Mouse (Mus musculus): ENCODE data around the gene Apol7b. TPM values are rescaled to one million over a fixed set of nuclear protein-coding genes. Genes with fewer than 3 reads are reported as not detected.
"Not testable (repeated sequence)": the region's sequence is repeated elsewhere in the genome, so short reads cannot be mapped to it uniquely, and the experiment has no call there.

Apol7b gene
- polyA plus RNA-seq (2015; fragmentation: Nextera tagmentation; extraction: Ambion mirVana), result not detected in 2 replicates

DNA sequence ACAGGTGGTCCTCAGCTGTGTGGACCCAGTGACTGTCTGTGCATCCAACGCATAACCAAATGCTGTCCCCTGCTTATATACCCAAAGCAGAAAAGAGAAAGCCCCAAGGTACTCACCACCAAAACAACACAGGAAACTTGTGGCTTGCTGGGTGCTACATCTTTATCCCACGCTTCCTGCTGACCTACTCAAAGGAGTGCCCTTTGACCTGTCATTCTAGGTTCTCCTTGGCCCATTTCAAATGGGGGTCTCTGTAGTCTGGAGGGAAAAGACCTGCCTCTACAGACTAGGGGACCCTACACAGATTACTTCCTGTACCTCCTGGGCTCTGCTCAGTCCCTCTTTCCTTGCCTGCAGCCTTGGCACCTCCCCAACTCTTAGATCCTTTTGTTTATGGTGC, at the start of gene Apol7b:
Gene Apol7b (minus strand): TSS at position 101 of the 400 bp plus-strand sequence.
- H3K4me1 ChIP-seq (ENCODE audit: insufficient read depth, low read depth, low read length); DNase-seq (ENCODE audit: low spot score); H3K9ac ChIP-seq (replicated peaks; ENCODE audit: low read depth); H3K4me3 ChIP-seq (ENCODE audit: low read depth, low read length); ATAC-seq; H3K27me3 ChIP-seq (replicated peaks; ENCODE audit: insufficient read depth, low read length); H3K4me2 ChIP-seq (replicated peaks; ENCODE audit: low read depth, low read length); H3K9me3 ChIP-seq (ENCODE audit: low read length); H3K36me3 ChIP-seq (ENCODE audit: insufficient read depth, low read length); H3K27ac ChIP-seq (ENCODE audit: low read length): not testable (repeated sequence)
- 72% methylated on average over 2 of the region's 2 CpGs for WGBS

DNA sequence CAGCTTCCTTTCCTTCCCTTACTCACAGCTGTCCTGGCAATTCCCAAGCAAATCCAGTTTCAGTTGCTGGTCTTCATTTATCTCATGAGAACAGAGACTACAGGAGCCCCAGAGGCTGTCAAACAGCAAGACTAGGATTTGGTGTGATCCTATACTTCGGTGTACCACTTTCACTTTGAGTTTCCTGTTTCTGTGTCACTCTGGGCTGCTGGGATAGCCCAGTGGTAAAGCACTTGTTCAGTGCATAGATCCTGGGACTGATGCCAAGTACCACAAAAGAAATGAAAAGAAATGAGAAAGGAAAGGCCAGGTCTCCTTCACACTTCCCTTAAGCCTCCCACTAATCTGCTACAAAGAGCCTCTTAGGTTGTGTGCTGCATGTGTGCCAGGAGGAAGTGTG, 47.4 kb upstream of the Apol7b start:
- H3K4me1 ChIP-seq (ENCODE audit: insufficient read depth, low read depth, low read length); H3K36me3 ChIP-seq (ENCODE audit: insufficient read depth, low read length); H3K9me3 ChIP-seq (ENCODE audit: low read length); H3K4me3 ChIP-seq (ENCODE audit: low read depth, low read length); H3K9ac ChIP-seq (replicated peaks; ENCODE audit: low read depth); ATAC-seq; H3K27ac ChIP-seq (ENCODE audit: low read length); DNase-seq (ENCODE audit: low spot score); H3K27me3 ChIP-seq (replicated peaks; ENCODE audit: insufficient read depth, low read length); H3K4me2 ChIP-seq (replicated peaks; ENCODE audit: low read depth, low read length): not testable (repeated sequence)
- WGBS, result 63% methylated on average over 1 of the region's 1 CpGs

DNA sequence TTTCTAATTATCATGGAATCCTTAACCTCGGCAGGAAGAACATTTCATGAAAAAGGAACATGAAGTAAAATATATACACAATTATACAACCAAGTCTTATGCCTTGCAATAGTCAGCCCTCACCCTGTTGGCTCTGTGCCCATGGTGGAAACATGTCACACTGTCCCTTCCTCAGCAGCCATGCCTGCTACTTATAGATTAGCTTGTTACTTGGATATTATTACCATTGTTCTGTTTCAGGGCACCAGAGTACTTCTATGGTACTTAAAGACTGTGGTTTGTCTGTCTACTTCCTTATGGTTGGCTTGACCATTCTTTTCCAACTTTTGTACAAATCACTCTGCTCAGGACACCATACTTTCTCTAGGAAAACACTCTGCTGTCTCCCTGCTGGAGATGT, 45.9 kb upstream of the Apol7b start:
- H3K9ac ChIP-seq (replicated peaks; ENCODE audit: low read depth); H3K4me3 ChIP-seq (ENCODE audit: low read depth, low read length); H3K27me3 ChIP-seq (replicated peaks; ENCODE audit: insufficient read depth, low read length); H3K4me1 ChIP-seq (ENCODE audit: insufficient read depth, low read depth, low read length); DNase-seq (ENCODE audit: low spot score); H3K4me2 ChIP-seq (replicated peaks; ENCODE audit: low read depth, low read length); H3K36me3 ChIP-seq (ENCODE audit: insufficient read depth, low read length); ATAC-seq; H3K9me3 ChIP-seq (ENCODE audit: low read length); H3K27ac ChIP-seq (ENCODE audit: low read length): not testable (repeated sequence)
- no CpG with 5 or more reads among the region's 1 CpGs for WGBS

DNA sequence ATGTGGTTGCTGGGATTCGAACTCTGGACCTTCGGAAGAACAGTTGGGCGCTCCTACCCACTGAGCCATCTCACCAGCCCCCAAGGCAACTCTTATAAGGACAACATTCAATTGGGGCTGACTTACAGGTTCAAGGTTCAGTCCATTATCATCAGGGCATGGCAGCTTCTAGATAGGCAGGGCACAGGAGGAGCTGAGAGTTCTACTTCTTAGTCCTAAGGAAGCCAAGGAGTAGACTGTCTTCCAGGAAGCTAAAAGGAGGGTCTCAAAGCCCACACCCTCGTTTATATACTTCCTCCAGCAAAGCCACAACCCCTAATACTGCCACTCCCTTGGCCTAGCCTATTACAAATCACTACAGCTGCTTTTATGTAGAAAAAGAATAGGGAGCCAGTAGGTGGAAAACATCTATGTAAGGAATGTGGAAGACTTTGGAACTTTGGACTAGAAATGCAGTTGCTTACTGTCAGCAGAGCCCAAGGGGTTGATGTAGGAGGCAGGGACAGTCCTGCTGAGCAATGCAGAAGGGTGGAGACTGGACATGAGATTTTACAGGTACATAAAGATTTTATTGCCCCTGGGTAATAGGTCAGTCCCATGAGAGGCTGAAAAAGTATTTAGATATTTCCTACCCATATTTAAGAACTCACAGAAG, 35.0 kb upstream of the Apol7b start:
- TF ChIP-seq EP300 (IDR thresholded peaks at IDR 0.05) (no peak), CTCF (IDR thresholded peaks at IDR 0.05) (no peak)
- no peak for ATAC-seq
- H3K27me3 ChIP-seq (replicated peaks; ENCODE audit: insufficient read depth, low read length), result no peaks in the 10 kb centered on the region
- no peak for DNase-seq (ENCODE audit: low spot score)
- no peaks in the 10 kb centered on the region for H3K36me3 ChIP-seq (ENCODE audit: insufficient read depth, low read length)
- WGBS, result 59% methylated on average over 4 of the region's 4 CpGs
- H3K27ac ChIP-seq (ENCODE audit: low read length), result no peak overlapping the region
- H3K9me3 ChIP-seq (ENCODE audit: low read length), result no peaks in the 10 kb centered on the region
- no peak overlapping the region for H3K4me3 ChIP-seq (ENCODE audit: low read depth, low read length)
- no peak overlapping the region for H3K9ac ChIP-seq (replicated peaks; ENCODE audit: low read depth)
- no peak overlapping the region for H3K4me2 ChIP-seq (replicated peaks; ENCODE audit: low read depth, low read length)
- H3K4me1 ChIP-seq (ENCODE audit: insufficient read depth, low read depth, low read length), result no peaks in the 10 kb centered on the region

DNA sequence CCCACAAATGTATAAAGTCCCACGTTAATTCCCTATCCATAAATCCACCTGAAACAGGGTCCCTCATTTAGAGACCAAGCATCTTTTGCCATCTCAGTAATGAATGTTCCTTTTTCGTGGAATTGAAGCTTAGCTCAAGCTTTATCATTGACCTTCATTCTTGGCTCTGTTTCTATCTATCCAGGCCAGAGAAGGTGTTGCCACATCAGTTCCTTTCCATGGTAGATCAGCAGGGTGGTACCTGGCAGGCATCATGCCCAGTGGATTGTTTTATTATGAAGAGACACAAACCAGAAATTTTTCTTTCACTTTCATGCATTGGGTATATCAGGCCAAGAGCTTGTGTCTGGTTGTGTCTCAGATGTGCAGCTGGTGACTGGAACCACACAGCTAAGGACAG, 29.4 kb upstream of the Apol7b start, which contains the start of gene Apol10a:
Gene Apol10a (plus strand): TSS at position 355 of the 400 bp plus-strand sequence.
- H3K4me3 ChIP-seq (ENCODE audit: low read depth, low read length); H3K27ac ChIP-seq (ENCODE audit: low read length); H3K27me3 ChIP-seq (replicated peaks; ENCODE audit: insufficient read depth, low read length); H3K4me1 ChIP-seq (ENCODE audit: insufficient read depth, low read depth, low read length); DNase-seq (ENCODE audit: low spot score); H3K36me3 ChIP-seq (ENCODE audit: insufficient read depth, low read length); H3K9me3 ChIP-seq (ENCODE audit: low read length); H3K9ac ChIP-seq (replicated peaks; ENCODE audit: low read depth); ATAC-seq; H3K4me2 ChIP-seq (replicated peaks; ENCODE audit: low read depth, low read length): not testable (repeated sequence)
- 63% methylated on average over 2 of the region's 2 CpGs for WGBS

DNA sequence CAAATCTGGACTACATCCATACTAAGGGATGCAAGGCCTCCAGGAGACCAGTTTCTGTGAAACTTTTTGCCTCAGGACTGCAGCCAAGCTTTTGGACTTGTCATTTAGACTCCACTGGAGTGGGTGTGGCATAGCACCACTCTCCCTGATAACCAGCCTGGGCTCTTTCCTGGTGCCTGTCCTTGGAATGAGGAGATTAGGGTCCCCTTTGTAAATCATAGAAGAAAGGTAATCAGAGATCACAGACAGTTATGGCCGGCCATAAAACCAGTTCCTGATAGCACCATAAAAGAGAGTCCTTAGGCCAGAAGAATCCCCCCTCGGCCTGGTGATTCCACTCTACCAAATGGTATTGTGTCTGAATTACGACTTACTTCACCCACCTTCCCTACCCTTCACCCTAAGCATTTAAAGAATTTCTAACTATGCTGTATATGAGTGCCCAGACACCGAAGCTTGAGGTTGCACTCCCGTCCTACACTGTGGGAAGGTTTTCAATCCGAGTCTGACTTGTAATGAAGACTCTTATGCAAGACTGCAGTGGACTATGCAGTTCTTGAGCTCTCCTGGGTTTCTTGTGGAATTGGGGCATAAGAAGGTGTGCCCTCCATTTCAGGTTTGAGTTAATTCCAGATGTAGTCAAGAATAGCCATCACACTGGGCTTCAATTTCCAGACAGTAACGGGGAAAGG, 27.6 kb upstream of the Apol7b start:
- not testable (repeated sequence) for H3K9me3 ChIP-seq (ENCODE audit: low read length); H3K36me3 ChIP-seq (ENCODE audit: insufficient read depth, low read length); H3K4me3 ChIP-seq (ENCODE audit: low read depth, low read length); H3K9ac ChIP-seq (replicated peaks; ENCODE audit: low read depth); H3K27ac ChIP-seq (ENCODE audit: low read length); H3K27me3 ChIP-seq (replicated peaks; ENCODE audit: insufficient read depth, low read length); H3K4me1 ChIP-seq (ENCODE audit: insufficient read depth, low read depth, low read length); DNase-seq (ENCODE audit: low spot score); ATAC-seq; H3K4me2 ChIP-seq (replicated peaks; ENCODE audit: low read depth, low read length)
- WGBS, result 76% methylated on average over 7 of the region's 7 CpGs
